8 mouse cellular contexts compared by ENCODE assay signal in genomic region chr10:80566375-80567092, GRCm38 (mm10). TPM values are rescaled to one million over a fixed set of nuclear protein-coding genes. Genes with fewer than 3 reads are reported as not detected.
DNase-seq lines count a peak whose midpoint lies in the region; ATAC-seq lines count a peak whose summit lies in the region.

No protein-coding gene starts in this region.

- peak; percentile 84 for DNase-seq in MN1 (ENCODE audit: low spot score)
- peak; percentile 84 for DNase-seq in cerebellum, adult 11-12 months
- peak; percentile 87 to 98 for DNase-seq in layer of hippocampus, postnatal 25 days (ENCODE audit: extremely low spot score in 1 of 2, low spot score in 1 of 2)
- peak; percentile 93 for DNase-seq in lung, postnatal 36 days
- DNase-seq in right cerebral cortex, adult 18-20 months: peak; percentile 89
- DNase-seq in urinary bladder, adult 18-20 months (ENCODE audit: low spot score in 2 of 2): peak; percentile 61 to 82

- H3K9me3 ChIP-seq in forebrain, embryonic 15.5 days: no peaks in the 10 kb centered on the region

- 8% methylated on average over 17 of the region's 17 CpGs for WGBS in forebrain, embryonic 15.5 days

- peak overlapping the region; percentile 19 for H3K4me3 ChIP-seq in forebrain, embryonic 15.5 days

- peak; percentile 58 for ATAC-seq in forebrain, embryonic 15.5 days (replicated peaks)
- peak; percentile 46 to 48; a peak in 3 of 4 replicates for ATAC-seq in hematopoietic stem cell, adult 5-6 weeks (replicated peaks in 1 of 2; ENCODE audit: insufficient read depth in 1 of 2, low FRiP score in 2 of 2, low TSS enrichment in 1 of 2, low read depth in 1 of 2, poor library complexity in 2 of 2, severe bottlenecking in 2 of 2)

- H3K27ac ChIP-seq in forebrain, embryonic 15.5 days (replicated peaks): peak overlapping the region; percentile 85

- peaks cover 5% of the 10 kb centered on the region; the same call in 1 of the 2 replicates for H3K36me3 ChIP-seq in forebrain, embryonic 15.5 days

- H3K27me3 ChIP-seq in forebrain, embryonic 15.5 days: no peaks in the 10 kb centered on the region

- H3K4me1 ChIP-seq in forebrain, embryonic 15.5 days: peaks cover 40% of the 10 kb centered on the region

- peak overlapping the region; percentile 35 for H3K4me2 ChIP-seq in forebrain, embryonic 15.5 days (replicated peaks)

- peak overlapping the region; percentile 20; the same call in 1 of the 2 replicates for H3K9ac ChIP-seq in forebrain, embryonic 15.5 days (replicated peaks)

RNA-seq across cellular contexts. Expression of gene Rexo1, which starts 5.2 kb away (rescaled TPM):
- 31.3 and 32.9 TPM in 2 replicates for polyA plus RNA-seq in forebrain, embryonic 15.5 days (2015; fragmentation: Nextera tagmentation; extraction: Ambion mirVana)
- total RNA-seq in hematopoietic stem cell, adult 5-6 weeks (2017): 13.9 and 19.2 TPM in 2 replicates
- 10 to 100 TPM; 45.2 to 54.6 TPM for total RNA-seq in layer of hippocampus, postnatal 25 days (2021)

RNA-seq across cellular contexts. Expression of gene Klf16, which starts 10.6 kb away (rescaled TPM):
- 8.0 and 8.5 TPM in 2 replicates for polyA plus RNA-seq in forebrain, embryonic 15.5 days (2015; fragmentation: Nextera tagmentation; extraction: Ambion mirVana)
- total RNA-seq in hematopoietic stem cell, adult 5-6 weeks (2017): 5.3 and 9.9 TPM in 2 replicates
- total RNA-seq in layer of hippocampus, postnatal 25 days (2021): 10 to 100 TPM; 57.3 to 57.6 TPM

RNA-seq across cellular contexts. Expression of gene Abhd17a, which starts 23.6 kb away (rescaled TPM):
- 118 and 120 TPM in 2 replicates for polyA plus RNA-seq in forebrain, embryonic 15.5 days (2015; fragmentation: Nextera tagmentation; extraction: Ambion mirVana)
- total RNA-seq in hematopoietic stem cell, adult 5-6 weeks (2017): 16.3 and 20.9 TPM in 2 replicates
- total RNA-seq in layer of hippocampus, postnatal 25 days (2021): 100 to 1,000 TPM; 184 to 192 TPM

RNA-seq across cellular contexts. Expression of gene Atp8b3, which starts 27.6 kb away (rescaled TPM):
- 0.23 and 0.33 TPM in 2 replicates for polyA plus RNA-seq in forebrain, embryonic 15.5 days (2015; fragmentation: Nextera tagmentation; extraction: Ambion mirVana)
- not detected in 2 replicates for total RNA-seq in hematopoietic stem cell, adult 5-6 weeks (2017)
- total RNA-seq in layer of hippocampus, postnatal 25 days (2021): under 1 TPM; 0.19 to 0.47 TPM

RNA-seq across cellular contexts. Expression of gene Scamp4, which starts 36.1 kb away (rescaled TPM):
- polyA plus RNA-seq in forebrain, embryonic 15.5 days (2015; fragmentation: Nextera tagmentation; extraction: Ambion mirVana): 66.8 and 68.2 TPM in 2 replicates
- 7.4 and 9.6 TPM in 2 replicates for total RNA-seq in hematopoietic stem cell, adult 5-6 weeks (2017)
- 10 to 100 TPM; 44.1 to 45.5 TPM for total RNA-seq in layer of hippocampus, postnatal 25 days (2021)

Comparison
In these comparisons a context has a peak if more than half of its experiments do, and no peak if none do; other contexts are left out.
1. Peak in every context shown above with its lines: DNase-seq, ATAC-seq, H3K4me3 ChIP-seq and H3K27ac ChIP-seq.